Mouse (Mus musculus) E14TG2a.4 (cell line): ENCODE results near the gene Sytl3.
"Not testable (repeated sequence)": the region's sequence is repeated elsewhere in the genome, so short reads cannot be mapped to it uniquely, and the experiment has no call there.

Experiments used
- CTCF ChIP-seq: conservative IDR thresholded peaks from 2 replicates; pipeline ENCODE4 v1.5.1; 2014; ENCODE audit warnings: low read length
- NANOG ChIP-seq: IDR thresholded peaks from 2 replicates; pipeline ENCODE4 v1.6.1; 2014; ENCODE audit warnings: borderline replicate concordance, low read length, mixed read lengths
- POU5F1 ChIP-seq: IDR thresholded peaks from 2 replicates; pipeline ENCODE4 v1.6.1; 2014; ENCODE audit warnings: low read length, borderline replicate concordance

DNA sequence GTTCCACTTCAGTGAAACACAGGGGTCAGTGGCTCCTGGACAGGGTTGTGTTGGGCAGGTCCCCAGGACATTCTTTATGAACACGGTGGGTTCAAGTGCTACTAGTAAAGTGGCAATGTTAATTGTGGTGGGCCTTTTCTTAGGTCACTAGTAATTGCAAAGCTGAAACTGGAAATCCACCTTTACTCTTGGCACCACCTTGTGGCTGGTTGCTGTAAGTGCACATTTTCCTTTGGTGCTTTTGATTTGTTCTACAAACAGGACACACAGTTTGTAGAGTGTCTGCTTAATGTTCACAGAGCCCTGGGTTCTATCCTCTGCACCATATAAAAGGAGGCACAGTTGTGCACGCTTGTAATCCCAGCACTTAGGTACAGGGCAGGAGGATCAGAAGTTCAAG lies 32.7 kb downstream of the Sytl3 start:
- TF ChIP-seq CTCF = peak; percentile 45
- TF ChIP-seq NANOG, POU5F1: not testable (repeated sequence)
